In genomic region chr1:96870764-96871307, GRCm38 (mm10) we compare ENCODE assay signal across 11 mouse cellular contexts. TPM values are rescaled to one million over a fixed set of nuclear protein-coding genes. Genes with fewer than 3 reads are reported as not detected.
DNase-seq lines count a peak whose midpoint lies in the region; ATAC-seq and TF ChIP-seq lines count a peak whose summit lies in the region.
"Had no signal": no experiment of that assay in that cellular context is flagged by ENCODE, and none has a peak within 500 bp of the region (broad histone marks: within the 10 kb centered on the region; RNA-seq: fewer than 3 reads in every experiment).

No protein-coding gene starts in this region.

- H3K9ac ChIP-seq in heart, embryonic 13.5 days = no peak overlapping the region
- no peak overlapping the region for H3K9ac ChIP-seq in heart, embryonic 12.5 days
- no peak overlapping the region for H3K9ac ChIP-seq in lung, postnatal 0 days (replicated peaks; ENCODE audit: low read depth)

- no peak for ATAC-seq in heart, embryonic 13.5 days (ENCODE audit: extremely low read depth, insufficient number of reproducible peaks, low FRiP score, low TSS enrichment)
- ATAC-seq in heart, embryonic 12.5 days (ENCODE audit: insufficient number of reproducible peaks, low FRiP score) = no peak
- no peak for ATAC-seq in lung, postnatal 0 days
- ATAC-seq: CD4-positive, CD25-positive, alpha-beta regulatory T cell, adult 4 months had no signal

- H3K4me1 ChIP-seq in heart, embryonic 13.5 days = peaks cover 15% of the 10 kb centered on the region
- peaks cover 6% of the 10 kb centered on the region; the same call in 1 of the 2 replicates for H3K4me1 ChIP-seq in heart, embryonic 12.5 days (replicated peaks)
- peaks cover 8% of the 10 kb centered on the region; the same call in 1 of the 2 replicates for H3K4me1 ChIP-seq in lung, postnatal 0 days (ENCODE audit: insufficient read depth, low read depth, low read length)

- H3K9me3 ChIP-seq in heart, embryonic 13.5 days = no peaks in the 10 kb centered on the region
- H3K9me3 ChIP-seq in heart, embryonic 12.5 days (replicated peaks) = no peaks in the 10 kb centered on the region
- no peaks in the 10 kb centered on the region for H3K9me3 ChIP-seq in lung, postnatal 0 days (ENCODE audit: low read length)

- TF ChIP-seq EP300 in lung, postnatal 0 days (IDR thresholded peaks at IDR 0.05) = no peak

- H3K27me3 ChIP-seq in heart, embryonic 13.5 days (replicated peaks) = peaks cover 20% of the 10 kb centered on the region
- peaks cover 11% of the 10 kb centered on the region for H3K27me3 ChIP-seq in heart, embryonic 12.5 days (replicated peaks)
- no peaks in the 10 kb centered on the region for H3K27me3 ChIP-seq in lung, postnatal 0 days (replicated peaks; ENCODE audit: insufficient read depth, low read length)

- no peaks in the 10 kb centered on the region for H3K36me3 ChIP-seq in heart, embryonic 13.5 days
- no peaks in the 10 kb centered on the region for H3K36me3 ChIP-seq in heart, embryonic 12.5 days
- no peaks in the 10 kb centered on the region for H3K36me3 ChIP-seq in lung, postnatal 0 days (ENCODE audit: insufficient read depth, low read length)

- peak overlapping the region; percentile 60; the same call in 1 of the 2 replicates for H3K4me3 ChIP-seq in heart, embryonic 13.5 days
- no peak overlapping the region for H3K4me3 ChIP-seq in heart, embryonic 12.5 days
- H3K4me3 ChIP-seq in lung, postnatal 0 days (ENCODE audit: low read depth, low read length) = peak overlapping the region; percentile 51

- WGBS in heart, embryonic 13.5 days = 6% methylated on average over 7 of the region's 7 CpGs
- 5% methylated on average over 7 of the region's 7 CpGs for WGBS in heart, embryonic 12.5 days
- WGBS in lung, postnatal 0 days = 4% methylated on average over 7 of the region's 7 CpGs

- H3K4me2 ChIP-seq in heart, embryonic 13.5 days = peak overlapping the region; percentile 84
- H3K4me2 ChIP-seq in heart, embryonic 12.5 days = no peak overlapping the region
- peak overlapping the region; percentile 70 for H3K4me2 ChIP-seq in lung, postnatal 0 days (replicated peaks; ENCODE audit: low read depth, low read length)

- no peak for DNase-seq in lung, postnatal 0 days (ENCODE audit: low spot score)
- DNase-seq in lung, postnatal 14 days = no peak
- peak; percentile 27 for DNase-seq in mesoderm, embryonic 11.5 days (ENCODE audit: low read depth, low spot score)
- DNase-seq in thymus, adult 18-20 months = no peak
- DNase-seq in layer of hippocampus, postnatal 36 days = no peak
- DNase-seq in c-Kit-positive CD71-positive TER-119-positive erythroid progenitor cells, embryonic 14.5 days (ENCODE audit: low spot score) = no peak
- DNase-seq: thymus, postnatal 4 days had no signal

- TF ChIP-seq CTCF in lung, postnatal 0 days (IDR thresholded peaks at IDR 0.05) = no peak

- H3K27ac ChIP-seq in heart, embryonic 13.5 days (replicated peaks) = no peak overlapping the region
- H3K27ac ChIP-seq in heart, embryonic 12.5 days (ENCODE audit: poor library complexity, severe bottlenecking) = no peak overlapping the region
- H3K27ac ChIP-seq in lung, postnatal 0 days (ENCODE audit: low read length) = no peak overlapping the region

RNA-seq across cellular contexts. Expression of gene Slco4c1, which starts 1.1 kb away (rescaled TPM):
- polyA plus RNA-seq in heart, embryonic 13.5 days (2015; fragmentation: Nextera tagmentation; extraction: Ambion mirVana) = 0.05 and 0.16 TPM in 2 replicates
- polyA plus RNA-seq in heart, embryonic 12.5 days (2016; fragmentation: Nextera tagmentation; extraction: Ambion mirVana) = 0.04 TPM in 1 of 2 replicates, not detected in the other
- polyA plus RNA-seq in lung, postnatal 0 days (2015; fragmentation: Nextera tagmentation; extraction: Ambion mirVana) = 30.6 and 37.8 TPM in 2 replicates
- 1 to 10 TPM; 2.0 to 2.1 TPM for total RNA-seq in layer of hippocampus, postnatal 36 days (2021)
- polyA plus RNA-seq: CD4-positive, CD25-positive, alpha-beta regulatory T cell, adult 4 months; liver, adult 2 months had no signal

Comparison
In these comparisons a context has a peak if more than half of its experiments do, and no peak if none do; other contexts are left out.
1. RNA of gene Slco4c1, which starts 1.1 kb away (polyA plus RNA-seq): 30.6 to 37.8 TPM in lung, postnatal 0 days; 0.05 to 0.16 TPM in heart, embryonic 13.5 days and 0.04 TPM in heart, embryonic 12.5 days; every median in the first group is over 10 times any median in the second.